Mouse (Mus musculus) brain, embryonic 14.5 days (tissue): ENCODE measurements around the gene Smc5.

Source experiments
- CTCF ChIP-seq: fragments of 200-500 bp; IDR thresholded peaks from 2 replicates; pipeline ENCODE4 v1.5.1; 2012; ENCODE audit warnings: inconsistent platforms, mild to moderate bottlenecking, moderate library complexity, borderline replicate concordance; ENCODE audit not compliant: insufficient read depth, insufficient read length; ENCODE audit errors: extremely low read depth
- POLR2A ChIP-seq: fragments of 200-500 bp; IDR thresholded peaks from 2 replicates; pipeline ENCODE4 v1.6.1; 2012; ENCODE audit warnings: mild to moderate bottlenecking, inconsistent platforms, borderline replicate concordance; ENCODE audit not compliant: poor library complexity, insufficient read depth, insufficient read length, severe bottlenecking; ENCODE audit errors: extremely low read depth

DNA sequence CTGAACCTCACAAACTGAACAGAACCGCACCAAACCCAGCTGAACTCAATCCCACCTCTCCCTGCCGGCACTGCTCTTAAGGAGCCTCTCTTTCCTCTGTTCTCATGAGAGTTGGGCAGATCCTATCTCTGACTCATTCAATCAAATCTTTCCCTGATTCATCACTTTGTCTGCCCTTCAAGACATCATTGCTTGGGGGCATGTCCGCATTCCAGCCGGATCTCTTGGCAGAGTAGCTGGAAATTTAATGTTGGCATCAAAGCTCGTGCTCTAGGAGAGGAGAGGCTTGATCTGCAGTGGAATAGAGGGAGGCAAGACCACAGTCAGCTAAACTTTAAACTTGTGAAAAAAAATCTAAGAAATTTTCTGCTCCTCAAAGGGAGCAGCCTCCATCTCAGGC lies 71.6 kb downstream of the Smc5 start:
- no peak for TF ChIP-seq CTCF
- no peak for TF ChIP-seq POLR2A
